Mouse (Mus musculus) cortical plate, adult 2 months (tissue): ENCODE data around the gene Plcb2.

Experiments
- CTCF ChIP-seq: fragments of 200-500 bp; IDR thresholded peaks from 2 replicates; pipeline ENCODE4 v1.5.1; 2011; ENCODE audit warnings: mild to moderate bottlenecking, control low read depth, low read length; ENCODE audit not compliant: insufficient read depth; ENCODE audit errors: extremely low read depth
- POLR2A ChIP-seq: fragments of 200-500 bp; IDR thresholded peaks from 2 replicates; pipeline ENCODE4 v1.6.1; 2011; ENCODE audit warnings: mild to moderate bottlenecking, low read length, control low read depth; ENCODE audit not compliant: insufficient read depth; ENCODE audit errors: extremely low read depth

DNA sequence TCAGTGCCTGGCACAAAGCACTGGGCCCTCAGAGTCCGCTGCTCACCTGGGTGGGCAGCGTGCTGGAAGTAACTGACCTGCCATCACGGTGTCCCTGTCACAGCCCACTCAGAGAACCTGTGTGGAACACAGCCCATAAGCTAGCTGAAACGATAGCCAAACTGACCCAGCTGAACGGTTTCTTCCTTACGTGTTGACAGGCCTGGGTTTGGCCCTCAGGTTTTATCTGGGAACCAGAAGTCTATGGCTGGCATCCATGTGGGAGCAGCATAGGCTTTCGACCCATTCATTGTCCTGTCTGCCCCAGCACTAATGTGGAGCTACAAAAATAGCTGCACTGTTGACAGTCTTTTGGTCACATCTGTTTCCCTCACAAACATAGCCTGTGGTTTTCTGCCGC is 22.2 kb upstream of the Plcb2 start:
- TF ChIP-seq CTCF (no peak), POLR2A (no peak)
